Mouse (Mus musculus) MEL (cell line): ENCODE results near the gene Bcl10.

Experiments used
- CTCF ChIP-seq, 3 experiments: IDR thresholded peaks in 2 of 3; conservative IDR thresholded peaks in 1 of 3; 2 replicates each; pipeline ENCODE4 v1.5.1; 2011 to 2012; ENCODE audit warnings: low read length in 3 of 3, low read depth in 2 of 3, mild to moderate bottlenecking in 2 of 3, improper control_type of control experiment in 1 of 3, inconsistent platforms in 1 of 3, mixed read lengths in 1 of 3, moderate library complexity in 1 of 3; ENCODE audit not compliant: control insufficient read depth in 1 of 3, insufficient read depth in 1 of 3, poor library complexity in 1 of 3, severe bottlenecking in 1 of 3
- EP300 ChIP-seq, 2 experiments: IDR thresholded peaks; 2 replicates each; pipeline ENCODE4 v1.6.1; 2011; ENCODE audit warnings: improper control_type of control experiment in 2 of 2, low read length in 2 of 2, low read depth in 1 of 2, mild to moderate bottlenecking in 1 of 2
- GABPA ChIP-seq: IDR thresholded peaks from 2 replicates; pipeline ENCODE4 v1.6.1; 2012; ENCODE audit warnings: low read depth, mild to moderate bottlenecking, inconsistent platforms, low read length, improper control_type of control experiment, moderate library complexity
- JUND ChIP-seq: IDR thresholded peaks from 2 replicates; pipeline ENCODE4 v1.6.1; 2011; ENCODE audit warnings: low read depth, mild to moderate bottlenecking, improper control_type of control experiment, low read length
- POLR2A ChIP-seq, 2 experiments: IDR thresholded peaks; 2 replicates each; pipeline ENCODE4 v1.6.1; 2011 to 2012; ENCODE audit warnings: low read length in 2 of 2, mild to moderate bottlenecking in 2 of 2, control low read depth in 1 of 2, improper control_type of control experiment in 1 of 2, low read depth in 1 of 2, moderate library complexity in 1 of 2; ENCODE audit not compliant: control insufficient read depth in 1 of 2, insufficient read depth in 1 of 2, poor library complexity in 1 of 2
- TCF12 ChIP-seq: IDR thresholded peaks from 2 replicates; pipeline ENCODE4 v1.6.1; 2014; ENCODE audit warnings: low read depth, mild to moderate bottlenecking, inconsistent platforms, low read length, improper control_type of control experiment, moderate library complexity
- USF2 ChIP-seq, 2 experiments: IDR thresholded peaks; 2 replicates each; pipeline ENCODE4 v1.6.1; 2011 to 2012; ENCODE audit warnings: improper control_type of control experiment in 2 of 2, low read length in 2 of 2, borderline replicate concordance in 1 of 2, inconsistent platforms in 1 of 2, low read depth in 1 of 2, mild to moderate bottlenecking in 1 of 2; ENCODE audit not compliant: insufficient read depth in 1 of 2
- ZMIZ1 ChIP-seq: IDR thresholded peaks from 2 replicates; pipeline ENCODE4 v1.6.1; 2012; ENCODE audit warnings: low read depth, mild to moderate bottlenecking, inconsistent platforms, low read length, improper control_type of control experiment, moderate library complexity

DNA sequence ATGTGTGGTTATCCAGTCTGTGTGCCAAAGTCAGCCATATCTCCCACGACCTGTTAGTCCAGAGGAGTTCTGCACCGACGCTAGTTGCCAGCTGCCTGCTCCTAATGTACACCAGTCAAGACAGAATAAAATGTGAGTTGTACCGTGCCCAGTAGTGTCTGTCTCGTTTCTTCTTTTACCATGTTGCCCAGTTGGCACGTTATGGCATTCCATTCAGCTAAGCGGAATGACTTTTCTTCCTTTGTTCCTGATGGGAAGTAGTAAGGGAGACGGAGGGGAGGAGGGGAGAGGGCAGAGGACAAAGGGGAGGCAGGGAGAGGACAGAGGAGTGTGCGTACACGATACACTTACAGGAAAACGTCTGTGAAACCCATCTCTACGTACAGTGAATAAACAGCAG lies 28.5 kb upstream of the Bcl10 start:
- TF ChIP-seq JUND (no peak), TCF12 (no peak), GABPA (no peak), EP300 (IDR thresholded peaks at IDR 0.05; ENCODE audit: low read depth in 1 of 2, low read length in 2 of 2) (no peak), CTCF (IDR thresholded peaks at IDR 0.05 in 2 of 3, conservative IDR thresholded peaks at IDR 0.05 in 1 of 3; ENCODE audit: control insufficient read depth in 1 of 3, insufficient read depth in 1 of 3, low read depth in 2 of 3, low read length in 3 of 3, poor library complexity in 1 of 3, severe bottlenecking in 1 of 3) (no peak), POLR2A (IDR thresholded peaks at IDR 0.05; ENCODE audit: control insufficient read depth in 1 of 2, insufficient read depth in 1 of 2, low read depth in 1 of 2, low read length in 2 of 2, poor library complexity in 1 of 2) (no peak), ZMIZ1 (no peak), USF2 (IDR thresholded peaks at IDR 0.05; ENCODE audit: borderline replicate concordance in 1 of 2, insufficient read depth in 1 of 2, low read depth in 1 of 2, low read length in 2 of 2) (no peak)
